Mouse (Mus musculus) lung, embryonic 15.5 days (tissue): Measurements from ENCODE around the gene Adcy9. TPM values are rescaled to one million over a fixed set of nuclear protein-coding genes. Genes with fewer than 3 reads are reported as not detected.
"Not testable (repeated sequence)": the region's sequence is repeated elsewhere in the genome, so short reads cannot be mapped to it uniquely, and the experiment has no call there.

Experiments
- ATAC-seq: fragments of 200-750 bp; cut with Nextera tagmentation; 2 replicates; pipeline ENCODE4 v1.8.0; 2017; ENCODE audit warnings: moderate number of reproducible peaks, borderline replicate concordance; ENCODE audit not compliant: low FRiP score, low TSS enrichment; ENCODE audit errors: extremely low read depth
- H3K27ac ChIP-seq: fragments of 300-500 bp; sonication (generic); 2 replicates; pipeline ENCODE4 v1.5.1; 2015; ENCODE audit warnings: moderate library complexity, mild to moderate bottlenecking, inconsistent platforms
- H3K27me3 ChIP-seq: fragments of 300-500 bp; sonication (generic); 2 replicates; pipeline ENCODE4 v1.6.1; 2015; ENCODE audit warnings: inconsistent platforms
- H3K36me3 ChIP-seq: fragments of 300-500 bp; sonication (generic); 2 replicates; pipeline ENCODE4 v1.6.1; 2015; ENCODE audit warnings: inconsistent platforms
- H3K4me1 ChIP-seq: fragments of 300-500 bp; sonication (generic); 2 replicates; pipeline ENCODE4 v1.6.1; 2015; ENCODE audit warnings: inconsistent platforms
- H3K4me2 ChIP-seq: fragments of 300-500 bp; sonication (generic); 2 replicates; pipeline ENCODE4 v1.6.1; 2015; ENCODE audit warnings: inconsistent platforms, mild to moderate bottlenecking, moderate library complexity
- H3K4me3 ChIP-seq: fragments of 300-500 bp; sonication (generic); 2 replicates; pipeline ENCODE4 v1.5.1; 2015; ENCODE audit warnings: mild to moderate bottlenecking, inconsistent platforms
- H3K9ac ChIP-seq: fragments of 300-500 bp; sonication (generic); 2 replicates; pipeline ENCODE4 v1.6.1; 2015; ENCODE audit warnings: inconsistent platforms
- H3K9me3 ChIP-seq: fragments of 300-500 bp; sonication (generic); 2 replicates; pipeline ENCODE4 v1.6.1; 2016; ENCODE audit warnings: inconsistent platforms
- WGBS: fragments of 180-500 bp; shearing (Covaris S2); methylation state at CpG from one replicate; pipeline ENCODE4 v1.1.7; 2015; 5-methylcytosine and 5-hydroxymethylcytosine counted together
- polyA plus RNA-seq: library from polyadenylated mRNA; unstranded; fragments of >200 nt; fragmentation: Nextera tagmentation; extraction: Ambion mirVana; gene quantifications from 2 replicates; pipeline ENCODE4 v1.2.1, GENCODE M21; 2015

Adcy9 gene
- polyA plus RNA-seq, 1 experiment from 2014 or later: 1.2 TPM

DNA sequence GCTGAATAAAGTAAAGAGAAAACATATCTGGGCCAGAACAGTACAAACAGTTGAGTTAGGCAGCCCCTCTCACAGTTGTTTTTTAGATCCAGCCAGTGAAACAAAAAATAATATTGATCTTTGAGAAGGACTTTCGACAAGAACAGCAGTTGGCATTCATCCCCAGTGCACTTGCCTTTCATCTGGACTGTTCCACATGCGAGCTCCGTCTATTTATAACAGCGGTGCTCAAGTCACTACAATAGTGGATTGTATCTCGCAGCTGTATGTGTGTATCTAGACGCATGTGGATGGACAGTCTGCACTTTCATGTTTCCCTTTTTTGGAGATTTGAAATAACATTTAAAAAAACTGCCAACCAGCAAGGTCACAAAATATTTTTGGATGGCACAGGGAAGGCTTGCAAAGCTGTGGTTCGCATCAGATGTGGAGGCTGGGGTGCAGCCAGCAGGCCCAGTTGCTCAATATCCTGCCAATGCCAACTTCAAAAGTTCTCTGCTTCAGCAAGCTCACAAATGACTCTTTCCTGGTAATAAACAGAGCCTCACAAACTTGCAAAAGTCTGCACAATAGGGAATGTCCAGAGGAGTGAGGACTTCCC, 45.4 kb downstream of the Adcy9 start:
- Histone ChIP-seq H3K4me2 (no peak overlapping the region), H3K4me3 (no peak overlapping the region)
- 64% methylated on average over 7 of the region's 7 CpGs for whole genome bisulfite sequencing

DNA sequence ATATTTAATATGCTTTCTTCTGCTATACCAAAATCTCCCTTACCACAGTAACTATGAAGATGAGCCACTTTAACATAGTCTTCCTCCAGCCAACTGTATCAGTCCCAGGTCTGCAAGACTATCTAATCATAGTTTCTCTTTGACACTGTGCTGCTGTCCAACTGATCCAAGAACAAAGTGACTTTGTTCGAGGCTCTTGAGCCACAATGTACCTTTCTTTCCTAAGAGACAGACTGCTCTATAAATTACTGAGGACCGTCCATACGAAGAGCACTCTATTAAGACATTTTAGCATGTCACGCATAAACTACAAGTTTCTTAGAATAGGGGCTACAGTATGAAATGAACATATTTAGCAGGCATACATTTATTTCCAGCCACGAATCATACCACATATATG, 46.0 kb downstream of the Adcy9 start:
- H3K9me3 ChIP-seq: no peaks in the 10 kb centered on the region
- no peaks in the 10 kb centered on the region for H3K27me3 ChIP-seq
- H3K9ac ChIP-seq: no peak overlapping the region
- no peak overlapping the region for H3K4me3 ChIP-seq
- H3K27ac ChIP-seq: no peak overlapping the region
- H3K36me3 ChIP-seq: no peaks in the 10 kb centered on the region
- no peaks in the 10 kb centered on the region for H3K4me1 ChIP-seq
- ATAC-seq: no peak
- no peak overlapping the region for H3K4me2 ChIP-seq
- 71% methylated on average over 5 of the region's 5 CpGs for WGBS

More for the DNA sequence above, 45.4 kb downstream of the Adcy9 start:
- Histone ChIP-seq H3K27ac (no peak overlapping the region), H3K27me3 (no peaks in the 10 kb centered on the region), H3K4me1 (no peaks in the 10 kb centered on the region), H3K36me3 (no peaks in the 10 kb centered on the region), H3K9ac (no peak overlapping the region), H3K9me3 (no peaks in the 10 kb centered on the region)
- ATAC-seq: no peak

DNA sequence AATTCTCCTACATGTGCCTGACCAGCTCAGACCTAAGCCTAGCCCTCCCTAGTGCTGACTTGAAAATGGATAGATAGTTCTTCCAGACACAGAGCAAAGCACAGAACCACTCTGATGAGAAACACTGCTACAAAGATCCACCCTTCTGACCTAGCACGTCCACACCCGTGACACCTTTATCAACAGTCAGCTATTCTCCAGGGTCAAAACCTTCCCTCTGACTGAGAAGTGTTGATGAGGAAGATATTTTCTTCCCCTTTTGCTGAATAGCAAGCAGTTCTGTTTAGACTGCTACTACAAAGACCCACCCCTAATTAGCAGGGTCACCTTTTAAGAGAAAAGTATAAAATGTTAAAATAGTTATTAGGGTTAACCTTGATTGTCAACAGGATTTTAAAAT, 49.3 kb downstream of the Adcy9 start:
- Histone ChIP-seq H3K4me2 (no peak overlapping the region), H3K27ac (no peak overlapping the region), H3K9ac (no peak overlapping the region), H3K4me3 (no peak overlapping the region), H3K27me3 (no peaks in the 10 kb centered on the region), H3K9me3 (no peaks in the 10 kb centered on the region), H3K36me3 (no peaks in the 10 kb centered on the region), H3K4me1 (no peaks in the 10 kb centered on the region)
- ATAC-seq: no peak
- WGBS: 52% methylated on average over 2 of the region's 2 CpGs

DNA sequence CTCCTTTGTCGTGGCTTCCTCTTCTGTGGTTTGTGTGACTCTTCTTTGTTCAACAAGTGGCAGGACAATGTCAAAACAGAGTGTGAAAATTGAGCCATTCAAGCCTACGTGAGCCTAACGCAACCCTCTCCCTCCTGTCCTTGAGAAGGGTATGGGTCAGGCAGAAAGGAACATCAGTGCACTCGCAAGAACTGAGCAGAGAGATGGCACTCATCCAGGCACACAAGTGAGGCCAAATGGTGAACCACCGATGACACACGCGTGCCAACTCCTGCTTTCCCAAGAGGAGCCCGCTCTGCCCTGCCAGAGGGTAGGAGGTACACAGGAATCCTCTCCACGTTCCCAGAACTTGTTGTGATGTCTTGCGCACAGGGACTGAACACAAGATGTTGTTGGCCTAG, 50.2 kb downstream of the Adcy9 start:
- Histone ChIP-seq H3K27me3 (no peaks in the 10 kb centered on the region), H3K9ac (no peak overlapping the region), H3K9me3 (no peaks in the 10 kb centered on the region), H3K4me1 (no peaks in the 10 kb centered on the region), H3K4me2 (no peak overlapping the region), H3K36me3 (no peaks in the 10 kb centered on the region), H3K4me3 (no peak overlapping the region), H3K27ac (no peak overlapping the region)
- 75% methylated on average over 10 of the region's 10 CpGs for WGBS
- ATAC-seq: no peak

DNA sequence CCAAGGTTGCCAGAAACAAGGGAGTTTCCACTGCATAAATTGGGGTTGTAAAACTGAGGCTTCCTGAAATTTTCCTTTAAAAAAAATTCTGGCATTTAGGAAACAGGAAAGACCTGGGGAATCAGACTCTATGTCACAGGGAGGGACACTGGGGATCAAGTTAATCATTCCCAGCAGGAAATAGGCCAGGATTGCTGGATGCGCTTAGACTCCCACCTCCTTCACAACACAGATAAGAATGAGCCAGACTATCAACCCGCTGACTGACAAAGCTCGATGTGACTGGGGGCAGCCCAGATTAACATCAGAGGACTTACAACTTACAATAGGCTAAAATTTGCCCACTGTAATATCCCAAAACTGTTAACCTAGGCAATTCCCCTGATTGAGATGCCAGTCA, 52.4 kb downstream of the Adcy9 start:
- no peak overlapping the region for H3K4me3 ChIP-seq
- no peak overlapping the region for H3K9ac ChIP-seq
- 27% methylated on average over 3 of the region's 3 CpGs for WGBS
- no peaks in the 10 kb centered on the region for H3K9me3 ChIP-seq
- no peaks in the 10 kb centered on the region for H3K4me1 ChIP-seq
- no peak for ATAC-seq
- H3K4me2 ChIP-seq: no peak overlapping the region
- H3K27me3 ChIP-seq: no peaks in the 10 kb centered on the region
- no peak overlapping the region for H3K27ac ChIP-seq
- H3K36me3 ChIP-seq: no peaks in the 10 kb centered on the region

DNA sequence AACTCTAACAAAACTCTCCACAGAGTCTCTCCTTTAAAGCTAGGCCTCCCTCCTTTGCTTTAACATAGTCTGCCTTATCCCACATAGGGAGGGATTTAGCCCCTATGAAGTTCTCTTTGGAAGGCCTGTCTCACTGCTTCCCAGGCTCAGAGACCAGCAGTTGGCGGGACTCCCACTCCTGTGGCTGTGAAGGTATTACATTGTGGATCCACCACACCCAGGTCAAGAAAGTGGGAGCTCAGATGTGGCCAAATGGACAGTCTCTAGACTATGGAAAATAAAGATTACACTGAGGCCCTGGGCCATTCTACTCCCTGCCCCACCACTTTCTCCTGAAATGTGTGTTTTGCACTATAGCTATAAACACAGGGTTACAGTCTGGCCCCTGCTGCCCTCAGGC, 53.0 kb downstream of the Adcy9 start:
- no peaks in the 10 kb centered on the region for H3K36me3 ChIP-seq
- H3K9ac ChIP-seq: no peak overlapping the region
- no peak overlapping the region for H3K27ac ChIP-seq
- H3K4me3 ChIP-seq: no peak overlapping the region
- no peaks in the 10 kb centered on the region for H3K27me3 ChIP-seq
- 75% methylated on average over 1 of the region's 1 CpGs for WGBS
- H3K4me1 ChIP-seq: no peaks in the 10 kb centered on the region
- H3K4me2 ChIP-seq: no peak overlapping the region
- ATAC-seq: no peak
- H3K9me3 ChIP-seq: no peaks in the 10 kb centered on the region

DNA sequence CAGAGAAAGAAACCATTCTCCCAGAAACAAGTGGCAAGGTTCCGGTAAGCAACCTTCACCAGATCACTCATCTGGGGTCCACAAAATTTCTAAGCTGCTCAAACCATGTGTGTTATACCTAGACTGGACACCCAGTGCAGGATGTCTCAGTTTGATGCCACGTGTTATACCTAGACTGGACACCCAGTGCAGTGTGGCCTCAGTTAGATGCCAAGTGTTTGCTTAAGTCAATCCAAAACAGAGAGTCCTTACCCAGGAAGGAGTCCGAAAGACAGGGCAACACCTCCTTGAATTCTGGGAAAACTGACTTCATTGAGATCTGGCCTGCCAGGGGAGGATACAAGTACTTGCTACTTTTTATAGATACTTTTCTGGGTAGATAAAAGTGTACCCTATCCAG, 53.6 kb downstream of the Adcy9 start:
- H3K9ac ChIP-seq: no peak overlapping the region
- no peak for ATAC-seq
- 78% methylated on average over 3 of the region's 3 CpGs for WGBS
- no peaks in the 10 kb centered on the region for H3K36me3 ChIP-seq
- no peaks in the 10 kb centered on the region for H3K4me1 ChIP-seq
- no peak overlapping the region for H3K4me2 ChIP-seq
- H3K9me3 ChIP-seq: no peaks in the 10 kb centered on the region
- no peaks in the 10 kb centered on the region for H3K27me3 ChIP-seq
- no peak overlapping the region for H3K27ac ChIP-seq
- H3K4me3 ChIP-seq: no peak overlapping the region

DNA sequence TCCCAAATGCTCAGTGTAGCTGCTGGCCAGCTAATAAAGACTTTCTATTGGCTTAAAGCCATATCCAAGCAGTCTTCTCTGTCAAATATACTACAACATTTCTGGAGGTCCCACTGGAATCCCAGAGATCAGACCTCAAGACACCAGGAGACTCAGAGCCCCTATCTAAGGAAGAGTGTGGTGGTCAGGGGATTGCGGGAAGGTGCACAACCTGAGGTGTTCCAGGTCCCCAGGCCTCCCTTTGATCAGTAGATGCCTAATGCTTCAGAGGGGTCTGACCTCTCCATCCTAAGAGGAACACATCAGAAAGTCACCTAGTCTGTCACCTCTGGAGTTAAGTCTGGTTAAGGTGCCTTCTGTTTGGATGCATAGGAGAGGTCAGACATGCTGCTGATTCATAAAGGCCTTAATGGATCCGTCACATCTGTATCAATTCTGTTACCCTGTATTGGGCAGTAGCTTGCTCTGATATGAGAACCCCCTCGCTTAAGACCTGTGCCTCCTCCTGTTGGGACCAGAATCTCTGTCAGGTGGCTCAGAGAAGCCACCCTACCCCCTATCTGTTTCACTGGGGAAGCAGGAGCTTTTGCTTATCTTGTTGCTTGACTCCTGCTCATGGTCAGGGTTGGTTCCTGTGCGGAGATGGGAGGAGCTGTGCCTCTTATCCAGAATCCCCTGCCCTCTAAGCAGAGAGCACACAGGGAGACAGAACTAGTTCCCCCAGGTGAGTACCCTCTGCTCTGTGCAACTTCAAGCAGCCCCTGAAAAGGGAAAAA, 56.8 kb downstream of the Adcy9 start:
- no peak overlapping the region for H3K4me2 ChIP-seq
- no peak overlapping the region for H3K4me3 ChIP-seq
- no peak for ATAC-seq
- 80% methylated on average over 4 of the region's 4 CpGs for WGBS
- no peaks in the 10 kb centered on the region for H3K36me3 ChIP-seq
- no peaks in the 10 kb centered on the region for H3K4me1 ChIP-seq
- no peaks in the 10 kb centered on the region for H3K27me3 ChIP-seq
- no peak overlapping the region for H3K27ac ChIP-seq
- no peaks in the 10 kb centered on the region for H3K9me3 ChIP-seq
- H3K9ac ChIP-seq: no peak overlapping the region

DNA sequence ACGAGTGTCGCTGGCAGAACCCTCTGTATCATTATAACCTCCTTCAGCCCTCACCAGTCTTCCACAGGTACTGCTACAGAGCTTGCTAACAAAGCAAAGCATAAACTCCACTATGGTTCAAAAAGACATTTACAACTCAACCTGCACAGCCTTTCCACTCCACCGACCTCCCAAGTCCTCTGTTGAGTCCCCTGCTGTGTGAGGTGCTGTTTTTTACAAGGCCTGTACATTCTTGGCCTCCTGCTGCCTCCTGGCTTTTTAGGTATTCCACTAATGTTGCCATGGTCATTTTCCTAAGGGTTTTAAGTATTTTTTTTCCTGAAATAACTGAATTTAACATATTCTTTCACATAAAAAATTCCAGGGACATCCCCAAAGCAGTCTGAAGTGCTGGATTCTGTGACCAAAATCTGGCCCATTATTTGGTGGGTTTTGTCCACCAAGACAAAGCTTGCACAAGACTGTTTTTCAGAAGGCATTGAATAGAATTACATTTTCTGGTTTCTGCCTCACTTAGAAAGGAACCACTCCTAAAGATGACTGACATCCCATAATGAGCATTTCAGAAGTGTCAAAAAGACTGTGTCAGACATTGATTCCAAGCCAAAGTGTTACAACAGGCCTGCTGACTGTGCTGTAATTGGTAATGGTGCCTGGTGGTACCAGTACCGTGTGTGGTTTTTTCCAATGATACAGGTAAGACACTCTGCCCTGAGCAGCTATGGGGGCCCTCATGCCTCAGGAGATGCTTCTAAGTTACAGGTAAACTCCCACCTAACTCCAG, 64.8 kb downstream of the Adcy9 start:
- Histone ChIP-seq H3K9ac (no peak overlapping the region), H3K36me3 (no peaks in the 10 kb centered on the region), H3K4me2 (no peak overlapping the region), H3K9me3 (no peaks in the 10 kb centered on the region), H3K4me1 (no peaks in the 10 kb centered on the region), H3K4me3 (no peak overlapping the region), H3K27me3 (no peaks in the 10 kb centered on the region), H3K27ac (no peak overlapping the region)
- no peak for ATAC-seq
- WGBS: 64% methylated on average over 4 of the region's 4 CpGs

DNA sequence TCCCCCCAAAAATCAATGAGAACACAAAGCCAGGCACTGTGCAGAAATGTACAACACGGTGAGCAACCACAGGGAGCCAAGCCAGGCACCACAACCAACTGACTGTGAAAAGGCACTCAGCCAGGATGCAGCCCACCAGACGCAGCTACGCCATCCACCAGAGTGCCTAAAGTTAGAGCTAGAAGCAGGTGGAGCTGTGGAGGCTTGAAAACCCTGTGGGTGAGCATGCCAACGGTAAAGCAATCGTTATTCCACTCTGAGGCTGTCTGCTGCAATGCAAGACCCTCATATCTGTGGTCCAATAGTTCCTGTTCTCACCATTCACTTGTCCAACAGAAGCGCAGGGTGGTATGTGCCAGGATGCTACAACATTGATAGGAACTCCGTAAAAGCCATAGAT, 77.7 kb downstream of the Adcy9 start:
- ATAC-seq: no peak
- Histone ChIP-seq H3K4me2 (no peak overlapping the region), H3K27ac (no peak overlapping the region), H3K9ac (no peak overlapping the region), H3K9me3 (no peaks in the 10 kb centered on the region), H3K4me1 (no peaks in the 10 kb centered on the region), H3K4me3 (no peak overlapping the region), H3K36me3 (no peaks in the 10 kb centered on the region), H3K27me3 (no peaks in the 10 kb centered on the region)
- 87% methylated on average over 7 of the region's 7 CpGs for WGBS

DNA sequence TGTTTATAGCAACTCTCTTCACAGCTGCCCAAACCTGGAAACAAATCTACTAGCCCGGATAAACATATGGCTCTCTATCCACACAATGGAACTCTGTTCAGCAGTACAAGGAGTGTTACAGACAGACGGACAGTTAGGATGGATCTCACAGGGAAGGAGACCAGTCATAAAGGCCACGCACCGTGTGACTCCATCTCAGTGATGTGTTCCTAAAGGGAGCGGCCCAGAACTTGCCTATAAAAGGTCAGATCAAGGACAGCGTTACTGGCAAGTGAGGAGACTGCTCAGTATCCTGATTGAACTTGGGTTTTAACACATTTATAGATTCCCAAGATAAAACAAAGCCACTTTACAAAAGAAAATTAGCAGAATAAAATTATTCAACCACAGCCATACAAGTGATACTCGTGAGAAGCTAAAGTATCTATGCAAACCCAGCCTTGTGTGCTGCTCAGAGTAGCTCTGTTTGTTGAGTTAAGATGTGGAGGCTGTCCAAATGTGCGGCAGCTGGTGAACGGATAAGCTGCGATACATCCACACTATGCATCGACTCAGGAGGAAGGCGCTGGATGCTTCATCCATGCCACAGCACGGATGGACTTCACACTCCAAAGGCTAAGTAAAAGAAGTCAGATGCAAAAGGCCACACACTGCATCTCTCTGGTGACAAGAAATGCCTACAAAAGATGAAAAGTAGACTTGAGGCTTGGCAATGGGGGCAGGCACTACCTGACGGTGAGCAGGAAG, 78.8 kb downstream of the Adcy9 start:
- no peaks in the 10 kb centered on the region for H3K27me3 ChIP-seq
- no peaks in the 10 kb centered on the region for H3K4me1 ChIP-seq
- no peak overlapping the region for H3K9ac ChIP-seq
- WGBS: 68% methylated on average over 14 of the region's 14 CpGs
- no peak overlapping the region for H3K27ac ChIP-seq
- no peak overlapping the region for H3K4me3 ChIP-seq
- no peak for ATAC-seq
- no peaks in the 10 kb centered on the region for H3K36me3 ChIP-seq
- no peak overlapping the region for H3K4me2 ChIP-seq
- H3K9me3 ChIP-seq: no peaks in the 10 kb centered on the region

DNA sequence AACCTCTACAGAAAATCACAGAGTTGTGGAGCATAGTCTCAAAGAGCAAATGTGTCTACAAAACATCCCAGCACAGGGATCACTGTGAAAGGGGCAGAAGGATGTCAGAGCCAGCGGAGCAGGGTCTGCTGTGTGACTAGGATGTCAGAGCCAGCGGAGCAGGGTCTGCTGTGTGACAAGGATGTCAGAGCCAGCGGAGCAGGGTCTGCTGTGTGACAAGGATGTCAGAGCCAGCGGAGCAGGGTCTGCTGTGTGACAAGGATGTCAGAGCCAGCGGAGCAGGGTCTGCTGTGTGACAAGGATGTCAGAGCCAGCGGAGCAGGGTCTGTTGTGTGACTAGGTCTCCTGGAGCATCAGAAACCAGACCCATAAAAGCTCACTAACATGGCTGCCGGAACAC, 81.1 kb downstream of the Adcy9 start:
- not testable (repeated sequence) for H3K4me1 ChIP-seq, H3K4me3 ChIP-seq, H3K27ac ChIP-seq, ATAC-seq, H3K36me3 ChIP-seq, H3K9me3 ChIP-seq, H3K27me3 ChIP-seq, H3K9ac ChIP-seq, H3K4me2 ChIP-seq
- WGBS: 64% methylated on average over 7 of the region's 7 CpGs
